Mouse (Mus musculus) spleen, postnatal 4 days (tissue): ENCODE data around the gene Eomes.

Source experiments
- DNase-seq, 2 experiments: peaks; one replicate each; pipeline ENCODE4 v3.0.0; 2022; ENCODE audit warnings: low spot score in 2 of 2

The Eomes gene

DNA sequence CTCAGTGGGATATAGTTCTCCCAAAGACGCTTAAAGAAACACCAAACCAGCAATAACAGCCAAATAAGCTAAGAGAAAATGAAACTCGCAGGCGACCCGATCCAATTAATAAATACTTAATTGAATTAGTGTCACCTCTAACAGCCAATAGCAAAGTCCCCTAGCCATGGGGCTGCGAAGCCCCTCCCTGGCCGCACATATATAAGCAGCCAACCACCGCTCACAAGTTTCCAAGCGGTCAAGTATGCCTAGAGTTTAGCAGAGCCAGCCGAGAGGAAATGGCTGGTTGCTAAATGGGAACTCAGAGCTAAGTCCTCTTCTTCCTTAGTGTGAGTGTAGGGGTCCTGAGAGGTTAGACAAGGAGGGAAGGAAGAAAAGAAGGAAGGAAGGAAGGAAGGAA lies at the start of gene Eomes:
TSS of gene Eomes (plus strand) at position 252 of the 400 bp plus-strand sequence.
- DNase-seq = no peak

DNA sequence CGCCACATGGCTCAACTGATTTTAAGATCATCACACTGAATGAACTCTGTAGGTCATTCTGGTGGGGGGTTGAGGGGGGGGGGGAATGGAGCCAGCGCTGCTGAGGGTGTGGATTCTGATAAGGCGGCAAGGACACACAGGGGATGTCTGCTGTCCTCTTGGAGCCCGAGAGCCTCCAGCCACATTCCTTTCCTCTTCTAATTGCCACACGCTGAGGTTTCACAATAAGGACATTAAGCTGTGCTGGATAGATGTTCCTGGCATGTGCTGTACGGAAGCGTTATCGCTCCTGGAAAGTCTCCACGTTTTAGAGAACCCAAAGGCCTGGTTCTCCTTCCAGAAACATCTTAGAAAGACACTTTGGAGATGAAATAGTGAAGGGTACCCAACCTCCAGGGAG lies 33.2 kb upstream of the Eomes start:
- DNase-seq = no peak

DNA sequence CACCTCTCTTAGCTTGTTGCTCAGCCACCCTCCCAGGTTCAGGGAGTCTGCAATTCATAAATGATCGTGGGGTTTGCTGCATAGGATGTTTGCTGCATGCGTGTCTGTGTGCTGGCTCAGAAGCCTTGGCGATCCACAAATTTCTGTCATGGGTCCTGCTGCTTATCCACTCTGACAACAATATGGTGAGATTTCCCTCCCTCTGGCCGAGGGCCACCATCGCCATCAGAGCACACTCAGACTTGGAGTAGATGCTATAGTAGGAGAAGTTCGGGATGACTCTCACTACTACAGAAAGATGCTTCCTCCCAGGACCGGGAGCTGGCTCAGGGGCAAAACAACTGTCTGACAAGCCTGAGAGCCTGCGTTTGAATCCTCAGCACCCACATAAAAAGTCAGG lies 28.7 kb upstream of the Eomes start:
- no peak for DNase-seq

DNA sequence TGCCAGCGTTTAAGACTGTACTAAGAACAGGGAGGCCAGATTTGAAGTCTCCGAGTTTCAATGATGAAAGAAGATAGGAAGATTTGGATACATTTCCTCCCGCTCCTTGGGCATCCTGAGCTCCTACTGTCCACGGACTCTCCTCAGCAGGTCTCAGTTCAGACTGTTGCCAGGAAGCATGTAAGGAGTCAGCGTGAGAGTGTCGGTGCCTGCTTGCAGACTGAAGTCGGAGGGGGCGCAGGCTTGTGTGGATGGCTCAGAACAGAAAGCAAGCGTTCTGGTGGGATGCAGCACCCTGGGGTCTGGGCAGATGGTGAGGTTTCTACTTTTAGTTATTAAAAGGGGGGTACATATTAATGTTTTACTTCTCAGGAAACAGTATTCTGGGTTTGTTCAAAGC lies 24.6 kb upstream of the Eomes start:
- no peak for DNase-seq

DNA sequence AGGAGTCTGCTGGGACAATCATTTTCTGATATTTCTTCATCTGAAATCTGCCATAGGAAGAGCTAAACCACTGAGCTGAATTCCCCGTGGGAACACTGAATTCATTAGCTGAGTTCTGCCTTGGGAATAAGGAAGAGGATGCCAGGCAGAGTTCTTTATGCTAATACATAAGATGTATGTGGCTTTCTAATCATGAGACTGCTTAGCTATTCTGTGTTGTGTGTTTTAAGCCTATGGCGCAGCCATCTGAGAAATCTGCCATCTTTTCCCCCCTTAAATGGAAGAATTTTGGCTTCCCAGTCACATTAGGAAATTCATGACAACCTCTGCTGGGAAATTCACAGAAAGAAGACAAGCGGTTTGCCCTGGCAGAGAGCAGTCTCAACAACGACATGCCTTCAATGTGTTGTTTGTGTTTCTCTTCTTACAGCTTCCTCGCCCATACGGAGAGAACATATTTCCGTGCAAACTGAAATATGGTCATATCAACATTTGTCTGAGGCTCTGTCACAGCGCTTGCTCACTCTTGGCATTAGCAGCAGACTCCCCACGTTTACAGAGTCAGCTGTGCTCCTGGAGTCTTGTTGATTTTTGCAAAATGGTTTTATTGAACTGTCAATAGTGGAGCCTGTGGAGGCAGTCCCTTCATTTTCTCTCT lies 22.7 kb upstream of the Eomes start:
- no peak for DNase-seq

DNA sequence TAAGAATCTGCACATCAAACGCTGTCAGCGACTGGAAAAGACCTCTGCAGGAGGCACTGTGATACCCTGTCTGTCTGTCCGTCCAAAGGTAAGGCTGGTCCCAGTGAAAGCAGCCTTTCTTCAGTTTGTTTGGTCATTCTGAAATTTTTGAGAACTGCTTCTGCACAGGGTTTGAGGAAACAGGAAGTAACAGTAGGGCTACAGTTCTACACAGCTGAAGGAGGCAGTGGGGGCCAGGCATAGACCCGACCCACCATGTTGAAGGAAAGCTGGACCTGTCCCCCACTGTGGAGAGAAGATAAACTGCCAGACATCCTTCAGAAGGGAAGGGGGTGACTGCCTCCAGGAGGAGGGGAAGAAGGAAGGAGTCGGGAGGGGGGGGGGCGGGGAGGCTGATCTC lies 21.6 kb upstream of the Eomes start:
- no peak for DNase-seq

DNA sequence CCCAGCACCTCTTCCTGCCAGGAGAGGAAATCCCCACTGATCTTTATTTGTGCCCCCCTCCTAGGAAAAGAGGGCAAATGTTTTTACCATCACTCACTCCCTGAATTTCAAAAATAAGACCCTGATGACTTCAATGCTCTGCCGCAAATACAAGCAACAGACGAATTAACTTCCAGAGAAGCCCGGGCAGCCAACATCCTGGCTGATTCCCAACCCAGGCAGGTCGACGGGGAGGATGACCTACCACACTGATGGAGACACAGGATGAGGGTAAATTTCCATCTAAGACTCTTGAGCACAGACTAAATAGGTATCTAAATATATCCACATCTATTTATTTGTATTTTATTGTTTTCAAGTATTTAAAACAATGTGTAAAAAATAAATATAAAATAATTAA lies 20.0 kb upstream of the Eomes start:
- DNase-seq = no peak

DNA sequence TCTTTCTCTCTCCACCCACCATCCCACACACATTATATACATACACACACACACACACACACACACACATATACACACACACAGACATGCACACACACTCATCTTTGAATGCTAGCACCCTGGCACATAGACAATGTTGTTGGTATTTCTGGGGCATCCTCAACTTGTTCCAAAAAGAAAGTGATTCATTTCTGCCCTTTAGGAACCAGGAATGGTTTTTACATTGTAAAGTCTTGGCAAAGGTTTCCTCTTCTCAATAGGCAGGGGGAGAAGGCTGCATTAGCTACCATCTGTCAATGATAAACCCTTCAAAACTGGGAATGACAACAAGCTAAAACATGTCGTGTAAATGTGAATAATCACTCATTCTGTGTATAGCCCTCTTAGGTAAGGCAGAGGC lies 14.0 kb upstream of the Eomes start:
- DNase-seq = no peak

DNA sequence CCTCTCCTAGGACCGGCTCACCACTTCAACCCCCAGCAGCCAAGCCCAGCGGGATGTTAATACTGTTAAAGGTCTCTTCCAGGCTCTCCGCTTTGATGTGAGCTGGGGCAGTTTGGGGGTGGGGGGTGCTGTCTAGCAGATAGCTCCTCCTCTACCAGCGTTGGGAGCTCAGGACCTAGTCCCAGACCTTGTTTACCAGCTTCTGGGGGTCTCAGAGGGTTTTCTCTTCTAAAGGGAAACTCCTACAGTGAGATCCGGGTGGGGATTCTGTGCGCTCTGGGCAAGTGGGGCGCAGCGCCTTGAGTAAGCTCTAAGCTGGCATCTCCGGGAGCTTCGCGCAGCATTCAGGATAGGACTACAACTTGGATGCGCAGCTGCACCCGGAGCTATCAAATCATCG lies 9.7 kb upstream of the Eomes start:
- no peak for DNase-seq

DNA sequence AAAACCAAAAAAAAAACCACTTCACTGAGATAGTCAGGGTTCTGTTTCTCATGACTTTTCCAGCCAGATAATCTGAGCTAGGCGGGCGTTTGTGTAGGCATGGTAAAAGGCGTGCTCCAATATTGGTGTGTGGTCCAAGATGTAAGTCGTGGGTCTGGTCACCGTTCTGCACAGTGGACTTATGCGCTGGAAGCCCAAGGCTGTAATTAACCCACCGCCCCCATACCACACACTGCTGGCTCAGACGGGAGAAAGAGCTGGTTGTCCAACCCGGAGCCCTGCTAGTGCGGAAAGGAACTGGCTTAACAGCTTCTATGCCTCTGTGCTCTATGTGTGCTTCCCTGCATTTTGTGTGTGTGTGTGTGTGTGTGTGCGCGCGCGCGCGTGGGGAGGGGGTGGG lies 8.7 kb upstream of the Eomes start:
- no peak for DNase-seq

DNA sequence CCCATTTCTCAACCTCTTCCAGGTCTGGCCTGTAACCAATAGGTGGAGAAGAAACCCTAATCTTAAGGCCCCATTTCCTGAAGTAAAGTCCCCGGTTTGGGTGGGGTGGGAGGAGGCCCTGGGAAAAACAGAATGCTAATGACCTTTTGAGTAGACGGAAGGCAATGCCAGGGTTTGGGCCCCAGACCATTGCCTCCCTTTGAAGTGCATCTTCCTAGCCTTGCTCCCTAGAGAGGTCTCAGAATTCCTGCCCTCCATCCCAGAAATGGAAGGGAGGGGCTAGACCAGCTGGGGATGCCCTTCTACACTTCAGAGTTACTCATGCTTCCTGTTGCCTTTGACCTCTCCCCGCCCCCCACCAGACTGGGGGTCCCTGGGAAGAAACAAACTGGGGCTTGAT lies 6.7 kb upstream of the Eomes start:
- DNase-seq = no peak

DNA sequence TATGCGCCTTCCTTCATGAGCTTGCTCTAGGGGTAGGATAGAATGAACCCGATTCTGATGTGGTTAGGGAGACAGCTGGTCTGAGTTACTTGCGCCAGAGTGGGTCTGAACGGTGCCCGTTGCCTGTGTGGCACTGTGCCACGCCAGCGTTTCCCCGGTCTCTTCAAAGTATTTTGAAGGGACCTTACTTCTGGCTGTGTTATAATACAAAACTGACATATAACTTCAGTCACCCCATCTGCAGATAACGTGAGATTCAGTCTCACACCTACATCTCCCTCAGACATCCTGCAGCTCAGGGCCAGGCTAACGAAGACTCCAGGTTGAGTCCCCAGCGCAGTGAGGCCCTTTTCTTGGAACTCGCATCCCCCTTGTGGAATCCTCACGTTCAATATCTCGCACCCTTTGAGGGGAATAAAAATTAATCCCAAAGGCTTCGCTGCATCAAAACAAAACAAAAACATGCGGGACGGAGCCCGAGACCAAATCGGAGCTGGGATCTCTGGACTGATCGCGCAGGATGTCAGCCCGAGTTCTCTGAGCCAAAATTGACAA lies 1.7 kb upstream of the Eomes start:
- DNase-seq = no peak

DNA sequence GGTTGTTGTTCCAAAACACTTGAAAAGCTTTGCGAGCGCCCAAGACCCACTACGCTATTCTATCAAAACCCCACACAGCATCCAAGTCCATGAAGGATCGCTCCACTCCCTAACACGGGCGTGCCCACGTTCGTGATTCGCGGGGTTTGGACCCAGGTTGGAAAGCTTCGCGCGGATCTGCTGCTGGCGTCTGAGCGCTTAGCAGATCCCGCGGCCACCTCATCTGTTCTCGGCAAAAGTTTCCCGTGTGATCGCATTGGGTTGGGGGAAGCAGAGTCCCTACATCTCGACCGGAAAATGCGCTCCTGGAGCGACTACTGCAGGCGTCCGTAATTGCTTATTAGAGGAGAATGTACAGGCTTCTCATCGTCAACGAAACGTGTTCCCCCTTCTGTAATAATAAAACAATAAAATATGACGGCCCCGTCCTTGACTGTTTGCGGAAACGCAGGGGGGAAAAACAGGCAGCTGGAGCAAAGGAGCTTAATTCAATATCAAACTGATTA lies 1.2 kb upstream of the Eomes start:
- DNase-seq = no peak

DNA sequence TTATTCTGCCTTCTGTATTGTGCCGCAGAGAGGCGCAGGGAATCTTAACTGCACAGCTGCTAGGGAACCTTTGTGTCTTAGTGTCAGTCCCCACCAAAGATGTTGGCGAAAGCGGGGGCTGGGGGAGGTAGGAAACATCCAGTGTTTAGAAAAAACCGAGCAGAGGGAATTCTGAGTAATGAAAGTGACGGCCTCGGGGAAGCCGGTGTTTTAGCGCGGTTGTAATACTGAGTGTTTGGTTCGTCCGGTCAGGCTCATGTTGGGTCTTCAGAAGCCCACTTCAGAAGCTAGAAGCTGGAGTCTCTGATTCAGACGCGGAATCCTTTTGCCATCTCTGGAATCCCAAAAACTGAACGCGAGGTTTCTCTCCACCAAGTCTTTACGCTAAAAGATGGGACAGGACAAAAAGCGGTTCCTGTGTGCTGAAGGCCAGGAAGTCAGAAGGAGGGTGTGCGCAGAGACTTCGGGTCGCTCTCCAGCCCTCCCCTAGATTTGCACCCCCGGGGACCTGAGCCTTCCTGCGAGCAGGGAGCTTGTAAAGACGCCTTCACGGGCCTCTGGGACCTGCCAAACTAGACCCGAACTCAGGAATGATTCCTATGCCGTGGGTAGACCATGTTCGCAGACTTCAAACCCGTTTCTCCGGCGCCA lies 606 bp upstream of the Eomes start:
- no peak for DNase-seq

DNA sequence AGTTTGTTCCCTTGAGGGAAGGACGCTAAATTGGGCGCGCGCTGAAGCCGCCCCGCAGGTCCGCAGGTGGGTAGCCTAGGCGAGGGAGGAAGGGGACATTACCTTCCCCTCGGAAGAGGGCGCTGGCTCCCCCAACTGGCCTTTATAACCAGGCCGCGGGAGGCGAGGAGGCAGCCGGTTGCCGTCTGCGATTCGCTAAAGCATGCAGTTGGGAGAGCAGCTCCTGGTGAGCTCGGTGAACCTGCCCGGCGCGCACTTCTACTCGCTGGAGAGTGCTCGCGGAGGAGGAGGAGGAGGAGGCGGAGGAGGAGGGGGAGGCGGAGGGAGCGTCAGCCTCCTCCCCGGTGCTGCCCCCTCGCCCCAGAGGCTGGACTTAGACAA lies 436 bp downstream of the Eomes start:
- DNase-seq = no peak

DNA sequence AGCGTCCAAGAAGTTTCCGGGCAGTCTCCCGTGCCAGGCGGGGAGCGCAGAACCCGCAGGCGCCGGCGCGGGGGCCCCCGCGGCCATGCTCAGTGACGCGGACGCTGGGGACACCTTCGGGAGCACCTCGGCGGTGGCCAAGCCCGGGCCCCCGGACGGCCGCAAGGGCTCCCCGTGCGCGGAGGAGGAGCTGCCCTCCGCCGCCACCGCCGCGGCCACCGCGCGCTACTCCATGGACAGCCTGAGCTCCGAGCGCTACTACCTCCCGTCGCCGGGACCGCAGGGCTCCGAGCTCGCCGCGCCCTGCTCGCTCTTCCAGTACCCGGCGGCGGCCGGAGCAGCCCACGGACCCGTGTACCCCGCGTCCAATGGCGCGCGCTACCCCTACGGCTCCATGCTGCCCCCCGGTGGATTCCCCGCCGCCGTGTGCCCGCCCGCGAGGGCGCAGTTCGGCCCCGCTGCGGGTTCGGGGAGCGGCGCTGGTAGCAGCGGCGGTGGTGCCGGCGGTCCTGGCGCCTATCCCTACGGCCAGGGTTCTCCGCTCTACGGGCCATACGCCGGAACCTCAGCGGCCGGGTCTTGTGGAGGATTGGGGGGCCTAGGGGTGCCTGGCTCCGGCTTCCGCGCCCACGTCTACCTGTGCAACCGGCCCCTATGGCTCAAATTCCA lies 961 bp downstream of the Eomes start:
- DNase-seq = no peak

DNA sequence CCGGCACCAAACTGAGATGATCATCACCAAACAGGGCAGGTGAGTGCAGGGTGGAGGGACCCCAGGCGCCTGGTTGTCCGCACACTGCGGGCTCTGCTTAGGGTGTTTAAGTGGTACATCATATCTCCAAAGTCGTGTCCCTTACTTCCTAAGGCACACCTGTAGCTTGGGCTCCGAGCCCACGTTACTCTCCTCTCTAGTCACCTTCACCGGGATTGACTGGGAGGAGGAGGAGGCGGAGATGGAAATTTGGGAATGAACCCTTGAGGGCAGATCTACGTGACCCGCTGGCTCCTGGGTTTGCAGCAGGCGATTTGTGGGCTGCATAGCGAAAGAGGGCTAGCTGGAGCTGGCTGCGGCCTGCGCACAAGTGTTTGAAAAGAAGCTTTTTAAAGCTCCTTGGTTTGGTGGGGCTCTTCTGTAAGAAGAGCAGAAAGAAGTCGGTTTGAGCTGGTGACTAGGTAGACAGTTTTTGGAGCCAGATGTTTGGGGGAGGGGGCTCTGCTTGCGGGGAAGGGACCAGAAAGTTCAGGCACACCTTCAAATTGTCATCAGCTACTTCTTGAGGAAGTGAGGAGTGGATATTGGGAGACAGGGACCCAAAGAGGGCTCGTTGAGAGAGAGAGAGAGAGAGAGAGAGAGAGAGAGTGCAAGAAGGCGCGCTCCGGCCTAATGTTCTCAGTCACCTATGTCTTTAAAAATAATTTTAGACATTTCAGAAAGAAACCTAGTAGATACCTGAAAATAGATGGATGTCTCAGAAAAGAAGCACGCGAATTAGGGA lies 1.7 kb downstream of the Eomes start:
- DNase-seq = no peak

DNA sequence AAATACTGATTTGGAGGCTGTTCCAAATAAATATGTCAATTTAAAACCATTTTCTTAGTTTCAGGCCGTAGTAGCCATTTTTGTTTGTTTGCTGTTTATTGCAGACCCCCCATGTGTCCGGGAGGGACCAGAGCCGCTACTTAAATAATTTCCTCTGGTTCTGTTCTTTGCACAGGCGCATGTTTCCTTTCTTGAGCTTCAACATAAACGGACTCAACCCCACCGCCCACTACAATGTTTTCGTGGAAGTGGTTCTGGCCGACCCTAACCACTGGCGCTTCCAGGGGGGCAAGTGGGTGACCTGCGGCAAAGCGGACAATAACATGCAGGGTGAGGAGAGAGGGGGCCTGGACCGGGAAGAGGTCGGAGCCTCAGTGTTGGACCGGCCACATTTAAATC lies 2.3 kb downstream of the Eomes start:
- no peak for DNase-seq

DNA sequence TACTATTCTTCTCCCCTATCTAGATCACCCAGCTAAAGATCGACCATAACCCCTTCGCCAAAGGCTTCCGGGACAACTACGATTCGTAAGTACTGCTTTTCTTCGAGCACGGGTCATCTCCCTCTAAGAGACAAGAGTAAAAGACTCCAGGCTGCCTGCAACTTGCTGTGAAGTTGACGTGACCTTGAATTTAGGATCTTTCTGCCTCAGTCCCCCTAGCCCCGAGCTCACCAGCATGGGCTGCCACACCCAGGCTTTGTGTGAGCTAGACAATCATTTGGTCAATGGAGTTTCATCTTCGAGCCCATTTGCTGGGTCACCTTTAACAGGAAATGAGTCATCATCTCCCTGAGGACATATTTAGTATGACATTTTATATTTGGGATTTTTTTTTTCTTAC lies 4.2 kb downstream of the Eomes start:
- no peak for DNase-seq

DNA sequence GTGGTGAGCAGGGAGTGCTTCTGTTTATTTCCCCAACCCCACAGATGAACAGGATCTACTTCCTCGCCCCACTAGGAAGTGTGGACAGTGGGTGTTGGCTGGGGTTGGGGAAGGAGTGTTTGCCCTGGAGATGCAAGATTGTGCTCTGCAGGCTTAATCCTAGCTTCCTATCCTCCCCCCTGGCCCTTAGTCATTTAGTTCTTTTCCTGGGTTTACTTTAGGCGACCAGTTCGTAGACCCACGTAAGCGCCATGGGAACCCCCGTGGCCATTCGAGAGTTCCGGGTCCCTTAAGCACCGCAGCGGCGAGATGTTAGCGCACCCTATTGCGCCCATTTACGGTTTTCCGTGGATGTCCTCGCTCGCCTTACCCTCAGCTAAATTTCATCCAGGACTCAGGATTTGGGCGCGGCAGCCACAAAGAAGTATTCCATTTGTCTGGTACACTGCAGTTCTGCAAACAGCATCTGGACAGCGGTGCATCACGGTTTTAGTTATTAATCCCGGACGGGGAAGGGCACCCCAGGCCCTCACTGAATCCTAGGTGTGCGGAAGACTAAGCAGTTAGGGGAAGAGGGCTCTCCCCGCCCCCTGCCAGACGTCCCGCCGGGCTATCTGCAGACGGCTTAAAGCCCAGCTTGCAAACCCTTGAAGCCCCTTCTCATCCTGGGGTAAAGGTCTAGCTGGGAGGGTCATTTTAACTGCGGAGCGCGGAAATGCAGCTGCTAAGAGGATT lies 8.5 kb downstream of the Eomes start:
- no peak for DNase-seq

DNA sequence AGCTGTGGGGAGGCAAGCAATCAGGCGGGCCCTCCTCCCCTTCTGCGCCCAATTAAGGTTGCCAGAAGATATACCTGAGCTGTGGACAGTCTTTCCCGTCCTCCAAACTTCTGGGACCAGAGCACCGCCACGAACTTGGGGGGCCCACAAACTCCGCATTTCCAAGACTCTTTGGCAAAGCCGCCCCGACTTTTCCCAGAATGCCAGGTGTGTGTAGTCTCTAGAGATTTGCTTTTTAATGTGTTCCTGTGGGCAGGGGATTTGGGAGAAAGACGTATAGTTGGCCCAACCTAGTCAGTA lies 9.0 kb downstream of the Eomes start:
- DNase-seq = no peak

DNA sequence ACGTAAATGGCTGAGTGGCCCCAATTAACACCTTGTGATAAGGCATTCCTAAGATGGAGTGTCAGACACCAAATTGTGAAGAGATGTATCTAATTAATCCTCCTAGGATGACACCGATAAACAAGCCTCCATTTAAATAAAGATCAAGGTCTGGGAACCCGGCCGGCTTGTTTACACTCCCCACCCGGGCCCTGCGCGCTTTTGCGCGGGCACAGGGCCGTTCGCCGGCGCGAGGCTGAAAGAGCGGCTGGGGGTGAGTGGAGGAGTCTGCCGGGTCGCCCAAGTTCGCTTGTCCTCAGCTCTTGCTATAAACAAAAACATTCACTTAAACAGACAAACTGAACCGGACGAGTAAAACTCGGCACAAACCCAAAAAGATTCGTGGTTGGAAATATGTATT lies 9.6 kb downstream of the Eomes start:
- DNase-seq = no peak
